Mouse (Mus musculus) retina, adult 2 months (tissue): ENCODE measurements at regions not wholly inside any gene's neighbourhood (a gene's known extent, or its start where the extent isn't known, plus 50 kb on each side); places are given as distances from the start of the nearest gene placed in this dataset.

ENCODE experiments used
- DNase-seq: peaks from one replicate; pipeline ENCODE4 v3.0.0-alpha.2; 2012; ENCODE audit warnings: low read depth, low spot score

DNA sequence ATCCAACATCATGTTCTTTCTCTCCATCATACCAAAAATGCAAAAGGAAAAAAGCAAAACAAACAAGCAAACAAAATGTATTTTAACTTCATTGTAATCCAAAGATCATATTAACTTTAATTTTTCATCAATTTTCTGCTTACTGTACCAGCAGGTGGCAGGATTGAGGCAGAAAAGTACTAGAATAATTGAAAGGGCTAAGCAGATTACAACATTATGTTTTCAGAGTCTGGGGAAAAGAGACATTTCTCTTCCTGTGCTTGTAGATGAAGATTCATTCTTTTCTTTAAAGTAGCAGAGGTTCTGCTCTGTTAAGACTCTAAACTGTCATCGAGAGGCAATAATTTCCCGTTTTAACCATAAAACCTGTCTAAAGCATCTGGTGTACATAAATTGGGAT is 394.7 kb upstream of the Slitrk6 start:
- DNase-seq: peak; percentile 23

DNA sequence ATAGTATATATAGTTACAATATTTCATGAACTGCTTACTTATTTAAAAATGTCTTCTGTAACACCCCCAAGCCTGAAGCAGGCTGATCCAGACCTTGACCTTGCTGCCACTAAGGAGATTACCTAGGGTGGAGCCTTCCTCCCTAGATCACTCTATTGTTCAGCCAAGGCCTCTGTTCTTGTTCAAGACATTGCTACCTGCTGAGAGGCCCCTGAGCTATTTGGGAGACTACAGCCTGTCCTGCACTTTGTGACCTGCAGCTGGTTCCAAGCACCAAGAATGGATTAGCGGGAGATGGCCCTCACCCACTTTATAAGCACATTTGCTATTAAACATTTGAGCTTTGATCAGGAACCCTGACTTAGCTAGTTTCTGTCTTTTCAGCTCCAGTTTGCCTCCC is 361.7 kb upstream of the Slitrk6 start:
- no peak for DNase-seq

DNA sequence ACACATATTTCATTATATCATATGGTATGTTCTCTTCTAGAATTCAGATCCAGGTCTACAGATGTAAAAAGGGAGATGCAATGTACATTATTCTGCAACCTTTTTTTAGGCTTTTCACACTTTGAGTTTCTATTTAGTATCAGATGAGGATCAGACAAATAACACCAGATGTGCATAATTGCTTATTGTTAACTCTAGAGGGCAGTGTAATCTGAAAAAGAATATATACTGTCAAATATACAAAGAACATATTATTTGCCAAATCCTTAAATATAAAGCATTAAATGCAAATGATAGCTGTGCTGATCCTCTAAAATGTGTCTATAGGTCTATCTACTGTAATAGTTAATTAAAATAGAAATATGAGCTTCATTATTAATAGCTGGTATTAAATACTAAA is 348.6 kb upstream of the Slitrk6 start:
- no peak for DNase-seq

DNA sequence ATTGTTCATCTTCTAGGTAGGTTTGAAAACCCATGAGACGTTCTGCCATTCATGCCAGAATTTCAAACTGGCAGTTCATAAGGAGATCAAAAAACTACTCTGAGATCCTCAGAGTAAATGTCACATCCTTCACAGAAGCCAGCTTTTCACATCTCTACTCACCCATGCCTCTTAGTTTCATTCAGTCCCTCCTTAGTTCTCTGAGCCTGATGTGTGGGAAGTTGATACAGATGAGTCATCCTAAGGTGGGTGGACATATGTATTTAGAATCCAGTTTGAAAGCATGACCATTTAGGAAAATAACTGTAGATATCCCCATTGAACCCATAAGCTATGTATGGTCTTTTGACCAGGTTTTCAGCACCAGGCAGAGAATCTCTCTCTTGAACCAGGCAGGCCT is 345.3 kb upstream of the Slitrk6 start:
- DNase-seq: no peak

DNA sequence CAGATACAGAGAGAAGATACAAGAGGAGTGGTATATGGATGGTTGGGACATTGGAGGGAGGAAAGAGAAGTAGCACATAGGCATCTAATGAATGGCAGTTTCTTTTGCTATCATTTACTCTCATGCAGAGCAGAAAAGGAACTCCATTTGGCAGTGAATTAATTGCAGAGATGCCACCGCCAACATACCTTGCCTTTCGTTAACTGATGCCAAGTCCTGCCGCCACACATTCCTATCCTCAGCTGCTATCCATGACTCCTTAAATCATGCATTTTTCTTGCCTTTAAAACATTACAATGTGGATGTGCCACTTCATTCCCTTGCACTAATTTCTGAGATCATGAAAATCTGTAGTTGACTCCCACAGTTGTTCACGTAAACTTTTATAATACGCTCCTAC is 341.3 kb upstream of the Slitrk6 start:
- DNase-seq: no peak

DNA sequence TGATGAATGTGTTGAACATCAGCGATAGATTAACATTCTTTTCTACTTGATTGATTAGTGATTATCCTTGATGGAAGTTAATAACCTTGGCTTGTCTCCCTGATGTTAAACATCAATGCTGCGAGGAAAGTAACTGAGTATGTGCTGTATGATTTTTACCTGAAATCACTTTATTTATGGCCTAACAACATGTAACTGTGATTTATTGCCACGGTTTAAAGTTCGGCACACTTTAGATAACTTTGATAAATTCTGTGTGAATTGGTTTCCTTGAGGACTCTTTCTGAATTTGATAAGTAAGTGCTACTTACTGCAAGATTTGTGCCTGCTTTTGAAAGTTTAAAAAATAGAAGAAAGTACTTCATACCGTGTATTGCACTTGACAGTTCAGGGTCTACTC is 319.6 kb upstream of the Slitrk6 start:
- no peak for DNase-seq

DNA sequence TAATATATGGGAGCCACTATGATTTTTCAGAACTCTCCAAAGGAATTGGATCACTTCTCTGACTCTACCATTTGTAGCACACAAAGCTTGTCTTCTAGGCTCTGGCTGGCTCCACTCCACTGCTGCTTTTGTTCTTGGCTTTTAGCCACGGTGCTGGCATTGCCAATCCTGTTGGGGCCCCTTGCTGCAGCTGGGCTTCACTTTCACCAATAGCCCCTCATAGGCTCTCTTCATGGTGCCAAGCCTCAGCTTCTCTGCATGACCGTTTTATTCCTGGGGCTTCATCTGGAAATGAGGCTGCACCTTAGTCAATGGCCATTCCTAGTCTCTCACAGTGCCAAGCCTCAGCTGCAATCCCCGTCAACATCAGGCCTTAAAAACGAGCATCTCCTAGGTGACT is 318.6 kb upstream of the Slitrk6 start:
- no peak for DNase-seq
